Mouse (Mus musculus) thymus, adult 2 months (tissue): ENCODE data around the gene Sept9. TPM values are rescaled to one million over a fixed set of nuclear protein-coding genes. Genes with fewer than 3 reads are reported as not detected.

Source experiments
- DNase-seq: peaks from one replicate; pipeline ENCODE4 v3.0.0; 2021
- H3K27ac ChIP-seq: fragments of 200-500 bp; 2 replicates; pipeline ENCODE4 v1.5.1; 2012; ENCODE audit warnings: low read length, control low read depth; ENCODE audit not compliant: control insufficient read depth, insufficient read depth
- H3K27me3 ChIP-seq: fragments of 200-500 bp; 2 replicates; pipeline ENCODE4 v1.6.1; 2012; ENCODE audit warnings: mild to moderate bottlenecking, low read length, moderate library complexity, mixed read lengths; ENCODE audit not compliant: control insufficient read depth, insufficient read depth
- H3K36me3 ChIP-seq: fragments of 200-500 bp; 2 replicates; pipeline ENCODE4 v1.6.1; 2012; ENCODE audit warnings: mild to moderate bottlenecking, low read length, moderate library complexity; ENCODE audit not compliant: control insufficient read depth, insufficient read depth
- H3K4me1 ChIP-seq: fragments of 200-500 bp; replicated peaks from 2 replicates; pipeline ENCODE4 v1.6.1; 2012; ENCODE audit warnings: low read length; ENCODE audit not compliant: control insufficient read depth, insufficient read depth
- H3K4me3 ChIP-seq: fragments of 200-500 bp; 2 replicates; pipeline ENCODE4 v1.5.1; 2012; ENCODE audit warnings: mild to moderate bottlenecking, low read length, control low read depth, moderate library complexity; ENCODE audit not compliant: control insufficient read depth, insufficient read depth
- CTCF ChIP-seq: fragments of 200-500 bp; IDR thresholded peaks from 2 replicates; pipeline ENCODE4 v1.5.1; 2012; ENCODE audit warnings: mild to moderate bottlenecking, control low read depth, low read length, moderate library complexity, borderline replicate concordance; ENCODE audit not compliant: control insufficient read depth, poor library complexity, insufficient read depth; ENCODE audit errors: extremely low read depth
- POLR2A ChIP-seq: fragments of 200-500 bp; IDR thresholded peaks from 2 replicates; pipeline ENCODE4 v1.6.1; 2012; ENCODE audit warnings: mild to moderate bottlenecking, low read length, control low read depth, moderate library complexity; ENCODE audit not compliant: control insufficient read depth, poor library complexity, insufficient read depth; ENCODE audit errors: extremely low read depth
- whole genome bisulfite sequencing: fragments of 180-500 bp; shearing (Covaris S2); methylation state at CpG from one replicate; pipeline ENCODE4 v1.1.7; 2018; 5-methylcytosine and 5-hydroxymethylcytosine counted together
- polyA plus RNA-seq: library from polyadenylated mRNA; depleted of rRNA; stranded (reverse); fragments of >200 nt; gene quantifications from 2 replicates; pipeline ENCODE4 v1.2.3, GENCODE M21; 2012

Gene Sept9
- polyA plus RNA-seq, 1 experiment = 113 TPM

GRCm38 (mm10) chr11:117249985-117250928 is 50.8 kb downstream of the Sept9 start:
- H3K27ac ChIP-seq = no peak overlapping the region

DNA sequence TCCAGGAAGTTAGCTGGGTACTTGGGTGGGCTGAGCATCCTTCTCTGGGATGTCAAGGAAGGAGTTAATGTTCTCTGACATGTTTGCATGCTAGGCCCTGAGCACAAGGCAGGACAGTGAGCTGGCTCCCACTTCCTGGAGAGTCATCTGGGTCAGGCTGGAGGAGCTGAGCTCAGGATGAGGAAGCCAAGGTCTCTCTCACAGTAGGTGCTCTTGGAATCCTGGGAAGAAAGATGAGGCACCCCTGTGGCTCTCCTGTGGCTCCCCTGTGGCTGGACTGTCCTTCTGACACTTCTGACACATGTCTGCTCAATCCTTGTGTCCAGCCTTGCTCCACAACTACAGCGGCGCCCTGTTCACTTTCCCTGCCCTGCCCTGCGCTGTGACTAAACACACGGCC is 52.3 kb downstream of the Sept9 start:
- Histone ChIP-seq H3K27me3 (no peaks in the 10 kb centered on the region), H3K4me3 (no peak overlapping the region), H3K36me3 (no peaks in the 10 kb centered on the region), H3K4me1 (peaks cover 42% of the 10 kb centered on the region), H3K27ac (no peak overlapping the region)
- DNase-seq = no peak
- WGBS = 97% methylated on average over 4 of the region's 4 CpGs
- TF ChIP-seq POLR2A (no peak), CTCF (no peak)

More at GRCm38 (mm10) chr11:117249985-117250928, 50.8 kb downstream of the Sept9 start:
- 96% methylated on average over 22 of the region's 22 CpGs for WGBS
- Histone ChIP-seq H3K36me3 (no peaks in the 10 kb centered on the region), H3K4me1 (peaks cover 56% of the 10 kb centered on the region), H3K4me3 (no peak overlapping the region), H3K27me3 (no peaks in the 10 kb centered on the region)
- DNase-seq = no peak
- TF ChIP-seq POLR2A (no peak), CTCF (no peak)

DNA sequence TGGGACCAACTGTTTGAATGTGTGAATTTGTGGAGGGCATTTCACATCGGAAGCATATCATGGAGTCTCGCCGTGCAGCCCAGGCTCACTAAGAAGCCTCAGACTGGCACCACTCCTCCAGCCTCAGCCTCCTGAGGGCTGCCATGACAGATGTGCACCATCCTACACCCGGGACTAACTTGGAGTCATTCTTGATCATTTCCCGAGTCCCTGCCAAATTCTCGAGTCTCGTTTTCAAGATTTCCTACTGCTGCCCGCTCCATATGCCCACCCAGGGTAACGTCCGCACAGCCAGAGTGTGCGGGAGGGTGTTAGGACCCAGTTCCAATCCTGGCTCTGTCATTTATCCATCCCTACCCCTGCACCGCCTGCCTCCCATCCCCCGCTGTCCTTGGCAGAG is 53.4 kb downstream of the Sept9 start:
- H3K36me3 ChIP-seq = no peaks in the 10 kb centered on the region
- H3K4me1 ChIP-seq = peaks cover 40% of the 10 kb centered on the region
- WGBS = 94% methylated on average over 13 of the region's 13 CpGs
- DNase-seq = no peak
- no peak for TF ChIP-seq CTCF
- no peak for TF ChIP-seq POLR2A
- H3K27ac ChIP-seq = no peak overlapping the region
- H3K4me3 ChIP-seq = no peak overlapping the region
- H3K27me3 ChIP-seq = no peaks in the 10 kb centered on the region

DNA sequence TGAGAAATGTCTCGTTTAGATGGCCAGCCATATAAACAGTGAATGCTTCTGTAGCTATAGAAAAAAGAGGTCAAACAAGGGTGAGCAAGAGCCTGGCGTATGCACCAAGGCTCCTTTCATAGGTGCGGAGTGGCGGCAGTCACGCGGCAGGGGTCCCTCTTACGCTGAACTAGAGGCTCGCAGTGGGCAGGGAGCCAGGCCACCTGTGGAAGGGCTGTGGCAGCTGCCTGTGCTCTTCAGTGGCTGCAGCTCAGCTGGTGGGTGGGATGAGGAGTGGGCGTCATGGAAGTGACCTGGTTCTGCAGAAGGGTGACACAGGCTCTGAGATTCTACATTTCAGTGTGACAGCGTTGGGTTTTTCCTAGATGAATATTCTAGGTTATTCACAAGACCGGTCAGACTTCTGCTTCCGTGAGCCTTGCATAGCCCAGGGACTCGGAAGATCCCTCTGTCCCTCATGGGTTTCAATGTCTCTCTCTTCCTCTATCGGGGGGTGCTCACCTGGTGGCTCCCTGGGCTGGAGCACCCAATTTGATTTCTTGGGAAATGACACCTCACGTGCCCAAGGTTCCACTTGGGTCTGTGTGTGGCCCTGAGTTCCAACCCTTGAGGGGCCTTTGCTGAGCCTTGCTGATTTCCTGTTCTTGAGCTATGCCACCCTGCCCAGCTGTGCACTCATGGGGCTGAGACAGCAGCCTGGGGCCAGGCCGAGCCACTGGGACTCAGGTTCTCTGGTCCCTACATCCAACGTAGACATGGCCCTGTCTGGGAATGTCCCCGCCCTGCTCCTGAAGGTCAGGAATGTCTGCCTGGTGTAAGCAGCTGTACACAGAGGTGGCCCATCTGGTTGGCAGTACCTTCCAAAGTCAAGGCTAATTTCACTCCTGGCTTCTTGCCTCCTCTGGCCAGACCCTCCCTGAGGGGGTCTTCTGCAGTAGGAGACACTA is 55.0 kb downstream of the Sept9 start:
- no peaks in the 10 kb centered on the region for H3K36me3 ChIP-seq
- no peak overlapping the region for H3K4me3 ChIP-seq
- H3K27ac ChIP-seq = no peak overlapping the region
- DNase-seq = no peak
- no peak for TF ChIP-seq CTCF
- TF ChIP-seq POLR2A = no peak
- 72% methylated on average over 18 of the region's 18 CpGs for WGBS
- peaks cover 42% of the 10 kb centered on the region for H3K4me1 ChIP-seq
- H3K27me3 ChIP-seq = no peaks in the 10 kb centered on the region

- WGBS = 91% methylated on average over 3 of the region's 3 CpGs
- Histone ChIP-seq H3K27ac (no peak overlapping the region), H3K27me3 (no peaks in the 10 kb centered on the region), H3K4me1 (peaks cover 38% of the 10 kb centered on the region), H3K4me3 (no peak overlapping the region), H3K36me3 (no peaks in the 10 kb centered on the region)
- TF ChIP-seq POLR2A = no peak
- TF ChIP-seq CTCF = no peak
- DNase-seq = no peak
Observed at GRCm38 (mm10) chr11:117255108-117255489, 55.6 kb downstream of the Sept9 start.

GRCm38 (mm10) chr11:117256088-117256487 is 56.6 kb downstream of the Sept9 start:
- H3K36me3 ChIP-seq = no peaks in the 10 kb centered on the region
- no peaks in the 10 kb centered on the region for H3K27me3 ChIP-seq
- no peak overlapping the region for H3K4me3 ChIP-seq
- DNase-seq = no peak
- WGBS = 97% methylated on average over 9 of the region's 9 CpGs
- no peak for TF ChIP-seq CTCF
- no peak for TF ChIP-seq POLR2A
- H3K27ac ChIP-seq = no peak overlapping the region
- peaks cover 38% of the 10 kb centered on the region for H3K4me1 ChIP-seq
